Mouse (Mus musculus): ENCODE results near the gene Ift43.

Ift43 gene

DNA sequence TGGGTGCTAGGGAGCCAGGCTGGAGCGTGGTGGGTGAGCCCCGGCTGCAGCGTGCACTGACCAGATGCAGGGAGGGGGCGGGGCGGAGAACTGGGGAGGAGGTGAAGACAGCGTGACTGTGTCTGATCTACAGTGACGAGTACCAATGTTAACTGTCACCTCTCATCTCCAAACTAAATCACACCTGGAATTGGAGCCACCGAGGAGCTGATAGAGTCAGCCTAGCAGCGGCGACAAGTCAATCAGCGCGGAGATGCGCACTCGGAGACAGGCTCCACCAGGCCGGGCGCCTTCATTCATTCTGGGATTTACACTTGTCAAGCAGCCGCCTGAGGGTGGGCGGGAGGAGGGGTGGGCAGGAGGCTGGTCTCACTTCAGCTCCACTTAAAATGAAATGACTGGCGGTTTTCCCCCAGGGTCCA, 128.8 kb downstream of the Ift43 start:
- in situ Hi-C loops (cut with MboI; ENCODE audit: unreplicated experiment in 2 of 2) = no loop called here
